Mouse (Mus musculus) ES-E14 (cell line): ENCODE results near the gene Sypl.

ENCODE experiments used
- CHD2 ChIP-seq: IDR thresholded peaks from 2 replicates; pipeline ENCODE4 v1.6.1; 2014; ENCODE audit warnings: mild to moderate bottlenecking, low read depth, low read length, inconsistent platforms
- MAFK ChIP-seq: IDR thresholded peaks from 2 replicates; pipeline ENCODE4 v1.6.1; 2014; ENCODE audit warnings: mild to moderate bottlenecking, low read depth, low read length, inconsistent platforms; ENCODE audit not compliant: insufficient read depth

DNA sequence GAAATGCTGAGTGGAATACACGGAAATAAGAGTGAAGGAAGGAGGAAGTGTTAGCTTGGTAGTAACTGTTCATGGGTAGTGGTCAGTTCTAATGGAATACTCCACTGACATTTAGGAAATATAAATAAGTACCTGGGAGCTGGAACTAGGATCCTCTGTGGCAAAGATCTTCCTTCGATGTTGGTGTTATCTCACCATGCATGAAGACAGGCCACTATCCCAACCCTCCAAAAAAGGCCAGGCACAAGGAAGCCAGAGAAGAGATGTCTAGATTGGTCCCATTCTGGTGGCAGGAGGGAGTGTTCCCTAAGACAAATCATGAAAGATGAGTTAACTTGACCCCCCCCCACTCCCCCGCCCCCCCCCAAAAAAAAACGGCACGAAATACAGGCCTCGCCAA lies 625 bp upstream of the Sypl start:
- TF ChIP-seq MAFK (no peak), CHD2 (no peak)
